Mouse (Mus musculus) kidney, adult 11 months (tissue): ENCODE measurements at regions not wholly inside any gene's neighbourhood (a gene's known extent, or its start where the extent isn't known, plus 50 kb on each side); places are given as distances from the start of the nearest gene placed in this dataset.

Experiments used
- DNase-seq: peaks from one replicate; pipeline ENCODE4 v3.0.0; 2022

GRCm38 (mm10) chr8:91941005-91941404, 139.1 kb upstream of the Irx3 start:
- DNase-seq: no peak

- DNase-seq: no peak
These were observed 135.4 kb upstream of the Irx3 start for GRCm38 (mm10) chr8:91937227-91937626.

- no peak for DNase-seq
These were observed 128.7 kb upstream of the Irx3 start for GRCm38 (mm10) chr8:91930520-91930919.

- no peak for DNase-seq
These were observed 124.2 kb upstream of the Irx3 start for GRCm38 (mm10) chr8:91925968-91926524.

GRCm38 (mm10) chr8:91924152-91924551, 122.3 kb upstream of the Irx3 start:
- no peak for DNase-seq

GRCm38 (mm10) chr8:91922211-91922874, 120.5 kb upstream of the Irx3 start:
- DNase-seq: no peak

- DNase-seq: no peak
These were observed 116.0 kb upstream of the Irx3 start for GRCm38 (mm10) chr8:91917834-91918233.

- DNase-seq: no peak
These were observed 112.1 kb upstream of the Irx3 start for GRCm38 (mm10) chr8:91913971-91914370.

GRCm38 (mm10) chr8:91913121-91913520, 111.3 kb upstream of the Irx3 start:
- DNase-seq: no peak

GRCm38 (mm10) chr8:91909637-91910383, 107.9 kb upstream of the Irx3 start:
- no peak for DNase-seq

- no peak for DNase-seq
These were observed 107.0 kb upstream of the Irx3 start for GRCm38 (mm10) chr8:91908731-91909353.

- no peak for DNase-seq
These were observed 105.3 kb upstream of the Irx3 start for GRCm38 (mm10) chr8:91907178-91907577.

- DNase-seq: no peak
These were observed 99.8 kb upstream of the Irx3 start for GRCm38 (mm10) chr8:91901525-91902281.

- no peak for DNase-seq
These were observed 97.9 kb upstream of the Irx3 start for GRCm38 (mm10) chr8:91899747-91900146.

- no peak for DNase-seq
These were observed 95.5 kb upstream of the Irx3 start for GRCm38 (mm10) chr8:91897381-91897780.

- DNase-seq: no peak
These were observed 94.1 kb upstream of the Irx3 start for GRCm38 (mm10) chr8:91895987-91896386.

GRCm38 (mm10) chr8:91884862-91885261, 83.0 kb upstream of the Irx3 start:
- no peak for DNase-seq

- no peak for DNase-seq
These were observed 82.5 kb upstream of the Irx3 start for GRCm38 (mm10) chr8:91884325-91884724.

GRCm38 (mm10) chr8:91883012-91883411, 81.1 kb upstream of the Irx3 start:
- no peak for DNase-seq

- peak; percentile 51 for DNase-seq
These were observed 77.0 kb upstream of the Irx3 start for GRCm38 (mm10) chr8:91878886-91879285.

- no peak for DNase-seq
These were observed 74.3 kb upstream of the Irx3 start for GRCm38 (mm10) chr8:91876161-91876560.

- DNase-seq: peak; percentile 28
These were observed 71.4 kb upstream of the Irx3 start for GRCm38 (mm10) chr8:91873232-91873631.
